Comparison of ENCODE assay signal across 11 mouse cellular contexts in genomic region chr15:52565449-52565851, GRCm38 (mm10).
A peak's percentile ranks its signal among the peaks of the same experiment; 100 is the strongest.
DNase-seq lines count a peak whose midpoint lies in the region; ATAC-seq and TF ChIP-seq lines count a peak whose summit lies in the region.
"Had no signal": no experiment of that assay in that cellular context is flagged by ENCODE, and none has a peak within 500 bp of the region (broad histone marks: within the 10 kb centered on the region; RNA-seq: fewer than 3 reads in every experiment).

No protein-coding gene starts in this region.

- peak; percentile 95 for TF ChIP-seq EP300 in CH12.LX (IDR thresholded peaks at IDR 0.05; ENCODE audit: low read length)

- in situ Hi-C loops in CH12.LX (cut with MboI; ENCODE audit: low pct_ligation_motif_present, low pct_unique_long_range_greater_than_20kb, low sequenced_read_pairs) = no loop called here

- TF ChIP-seq CTCF in CH12.LX (conservative IDR thresholded peaks at IDR 0.05 in 1 of 2, IDR thresholded peaks at IDR 0.05 in 1 of 2; ENCODE audit: low read depth in 2 of 2, low read length in 2 of 2) = no peak
- no peak for TF ChIP-seq CTCF in cerebellum, adult 2 months (IDR thresholded peaks at IDR 0.05; ENCODE audit: borderline replicate concordance, insufficient read depth, low read depth, low read length)

- ATAC-seq in forebrain, embryonic 16.5 days = peak; percentile 94
- ATAC-seq in midbrain, embryonic 14.5 days (ENCODE audit: low FRiP score, low TSS enrichment) = no peak
- ATAC-seq: midbrain, embryonic 16.5 days had no signal

- H3K27ac ChIP-seq in CH12.LX (ENCODE audit: insufficient read depth, low read depth) = no peak overlapping the region
- H3K27ac ChIP-seq in forebrain, embryonic 16.5 days (ENCODE audit: low read length) = no peak overlapping the region
- no peak overlapping the region for H3K27ac ChIP-seq in cerebellum, adult 2 months (ENCODE audit: insufficient read depth, low read length)
- H3K27ac ChIP-seq in midbrain, embryonic 14.5 days (replicated peaks; ENCODE audit: low read depth, low read length) = no peak overlapping the region
- H3K27ac ChIP-seq: heart, embryonic 15.5 days had no signal

- no peaks in the 10 kb centered on the region for H3K79me2 ChIP-seq in CH12.LX (replicated peaks; ENCODE audit: control insufficient read depth, extremely low read depth, insufficient read depth, poor library complexity, severe bottlenecking)

- H3K27me3 ChIP-seq in CH12.LX (replicated peaks) = no peaks in the 10 kb centered on the region
- no peaks in the 10 kb centered on the region for H3K27me3 ChIP-seq in forebrain, embryonic 16.5 days (replicated peaks; ENCODE audit: control insufficient read depth, insufficient read depth, low read length)
- H3K27me3 ChIP-seq in cerebellum, adult 2 months (ENCODE audit: control insufficient read depth, insufficient read depth, low read length) = no peaks in the 10 kb centered on the region
- no peaks in the 10 kb centered on the region for H3K27me3 ChIP-seq in midbrain, embryonic 14.5 days (ENCODE audit: control insufficient read depth, insufficient read depth, low read length)
- H3K27me3 ChIP-seq: heart, embryonic 15.5 days had no signal

- no peaks in the 10 kb centered on the region for H3K36me3 ChIP-seq in CH12.LX (replicated peaks in 1 of 2; ENCODE audit: control insufficient read depth in 1 of 2, insufficient read depth in 1 of 2, low read length in 1 of 2)
- H3K36me3 ChIP-seq in forebrain, embryonic 16.5 days (ENCODE audit: control insufficient read depth, insufficient read depth) = no peaks in the 10 kb centered on the region
- no peaks in the 10 kb centered on the region for H3K36me3 ChIP-seq in midbrain, embryonic 14.5 days (ENCODE audit: control insufficient read depth, insufficient read depth, low read length)
- H3K36me3 ChIP-seq: heart, embryonic 15.5 days had no signal

- WGBS in forebrain, embryonic 16.5 days = 37% methylated on average over 5 of the region's 5 CpGs
- 31% methylated on average over 5 of the region's 5 CpGs for WGBS in cerebellum, adult 2 months
- WGBS in midbrain, embryonic 14.5 days = 87% methylated on average over 5 of the region's 5 CpGs

- TF ChIP-seq RAD21 in CH12.LX (IDR thresholded peaks at IDR 0.05; ENCODE audit: low read depth, low read length) = no peak; the same call in none of the 2 replicates

- no peak for TF ChIP-seq POLR2A in CH12.LX (IDR thresholded peaks at IDR 0.05; ENCODE audit: low read depth, low read length)
- no peak for TF ChIP-seq POLR2A in cerebellum, adult 2 months (IDR thresholded peaks at IDR 0.05; ENCODE audit: borderline replicate concordance, insufficient read depth, low read length)

- DNase-seq in CH12.LX (ENCODE audit: extremely low read depth) = peak; percentile 93
- DNase-seq in layer of hippocampus, adult 8-10 months (ENCODE audit: low spot score in 2 of 2) = peak; percentile 6 to 37
- peak; percentile 18 to 33 for DNase-seq in natural killer cell, adult 2 months (ENCODE audit: low spot score in 2 of 2)
- no peak for DNase-seq in heart, postnatal 36 days
- DNase-seq in cerebellum, adult 2 months = no peak
- DNase-seq in midbrain, embryonic 14.5 days = no peak
- DNase-seq: cerebellum, adult 9-11 months; kidney, adult 18-20 months had no signal

- no peak overlapping the region; the same call in 1 of the 2 replicates for H3K9ac ChIP-seq in CH12.LX (ENCODE audit: insufficient read depth, low read depth)
- no peak overlapping the region for H3K9ac ChIP-seq in forebrain, embryonic 16.5 days (replicated peaks; ENCODE audit: low read depth, low read length)
- no peak overlapping the region for H3K9ac ChIP-seq in midbrain, embryonic 14.5 days (replicated peaks; ENCODE audit: low read length)
- H3K9ac ChIP-seq: heart, embryonic 15.5 days had no signal

- H3K9me3 ChIP-seq in CH12.LX (replicated peaks; ENCODE audit: low read length) = no peaks in the 10 kb centered on the region
- H3K9me3 ChIP-seq in forebrain, embryonic 16.5 days (ENCODE audit: control insufficient read depth, low read length) = no peaks in the 10 kb centered on the region
- no peaks in the 10 kb centered on the region for H3K9me3 ChIP-seq in midbrain, embryonic 14.5 days (ENCODE audit: control insufficient read depth, low read length)
- H3K9me3 ChIP-seq: heart, embryonic 15.5 days had no signal

- H3K4me1 ChIP-seq in CH12.LX (ENCODE audit: control insufficient read depth in 1 of 2, insufficient read depth in 2 of 2) = peaks cover 0 to 39% of the 10 kb centered on the region in 2 experiments; a peak in 3 of 4 replicates
- no peaks in the 10 kb centered on the region for H3K4me1 ChIP-seq in forebrain, embryonic 16.5 days (replicated peaks; ENCODE audit: control insufficient read depth, insufficient read depth, low read length)
- H3K4me1 ChIP-seq in cerebellum, adult 2 months (ENCODE audit: control insufficient read depth, insufficient read depth, low read length) = no peaks in the 10 kb centered on the region
- H3K4me1 ChIP-seq in midbrain, embryonic 14.5 days (ENCODE audit: control insufficient read depth, insufficient read depth, low read length) = no peaks in the 10 kb centered on the region
- H3K4me1 ChIP-seq: heart, embryonic 15.5 days had no signal

- H3K4me3 ChIP-seq in CH12.LX (replicated peaks in 1 of 3; ENCODE audit: low read depth in 2 of 3, low read length in 2 of 3, poor library complexity in 1 of 3) = peak overlapping the region in 1 of 3 experiments; percentile 18
- no peak overlapping the region for H3K4me3 ChIP-seq in forebrain, embryonic 16.5 days (replicated peaks; ENCODE audit: low read length)
- H3K4me3 ChIP-seq in cerebellum, adult 2 months (replicated peaks; ENCODE audit: insufficient read depth, low read depth, low read length) = no peak overlapping the region
- no peak overlapping the region for H3K4me3 ChIP-seq in midbrain, embryonic 14.5 days (replicated peaks; ENCODE audit: low read depth, low read length)
- H3K4me3 ChIP-seq: heart, embryonic 15.5 days had no signal

- intact Hi-C loops in heart, postnatal 36 days (cut with DNase I) = no loop called here

- dilution Hi-C loops in CH12.LX (cut with MboI; ENCODE audit: extremely low pct_ligation_motif_present, extremely low pct_unique_long_range_greater_than_20kb, low sequenced_read_pairs) = no loop called here

- H3K4me2 ChIP-seq in CH12.LX (ENCODE audit: insufficient read depth, low read depth, poor library complexity, severe bottlenecking) = peak overlapping the region; percentile 88
- no peak overlapping the region for H3K4me2 ChIP-seq in forebrain, embryonic 16.5 days (ENCODE audit: low read length)
- no peak overlapping the region for H3K4me2 ChIP-seq in midbrain, embryonic 14.5 days (ENCODE audit: low read length)
- H3K4me2 ChIP-seq: heart, embryonic 15.5 days had no signal

TF ChIP-seq in CH12.LX, 34 proteins besides CTCF, POLR2A, EP300 and RAD21:
- peak; percentile 51; the same call in 1 of the 2 replicates for TF ChIP-seq HCFC1 (IDR thresholded peaks at IDR 0.05; ENCODE audit: low read depth, low read length)
- peak; percentile 67 for TF ChIP-seq BHLHE40 (IDR thresholded peaks at IDR 0.05; ENCODE audit: low read depth, low read length)
- TF ChIP-seq IRF4 (IDR thresholded peaks at IDR 0.05; ENCODE audit: low read depth, low read length) = peak; percentile 95
- peak; percentile 89 for TF ChIP-seq MEF2A (IDR thresholded peaks at IDR 0.05; ENCODE audit: borderline replicate concordance, low read depth, low read length)
- no peak for TF ChIP-seq SMC3 (IDR thresholded peaks at IDR 0.05; ENCODE audit: low read depth, low read length)
- TF ChIP-seq MXI1 (IDR thresholded peaks at IDR 0.05; ENCODE audit: low read depth, low read length) = peak; percentile 61; the same call in 1 of the 2 replicates
- peak; percentile 85 for TF ChIP-seq MAZ (IDR thresholded peaks at IDR 0.05; ENCODE audit: low read depth, low read length)
- peak; percentile 82 for TF ChIP-seq SIN3A (IDR thresholded peaks at IDR 0.05; ENCODE audit: low read length)
- TF ChIP-seq MYC (IDR thresholded peaks at IDR 0.05; ENCODE audit: low read depth, low read length) = peak; percentile 69
- TF ChIP-seq POLR2AphosphoS2 (IDR thresholded peaks at IDR 0.05; ENCODE audit: low read depth, low read length) = no peak
- TF ChIP-seq TCF12 (IDR thresholded peaks at IDR 0.05; ENCODE audit: low read depth, low read length) = peak; percentile 69; the same call in 1 of the 2 replicates
- TF ChIP-seq TBP (conservative IDR thresholded peaks at IDR 0.05; ENCODE audit: low read depth, low read length) = no peak
- TF ChIP-seq E2F4 (IDR thresholded peaks at IDR 0.05; ENCODE audit: insufficient replicate concordance, low read depth, low read length) = 0 out of 2 replicates have a peak, but pooled peaks have one; percentile 29
- TF ChIP-seq NELFE (IDR thresholded peaks at IDR 0.05; ENCODE audit: low read depth, low read length) = peak; percentile 39; the same call in 1 of the 2 replicates
- no peak for TF ChIP-seq GABPA (IDR thresholded peaks at IDR 0.05; ENCODE audit: insufficient replicate concordance, low read depth, low read length)
- TF ChIP-seq MAX (IDR thresholded peaks at IDR 0.05; ENCODE audit: low read length) = peak; percentile 77
- peak; percentile 48; the same call in 1 of the 2 replicates for TF ChIP-seq CHD2 (IDR thresholded peaks at IDR 0.05; ENCODE audit: low read length)
- TF ChIP-seq CHD1 (IDR thresholded peaks at IDR 0.05; ENCODE audit: low read depth, low read length) = no peak
- 0 out of 2 replicates have a peak, but pooled peaks have one; percentile 45 for TF ChIP-seq ELF1 (IDR thresholded peaks at IDR 0.05; ENCODE audit: low read depth, low read length)
- TF ChIP-seq JUND (conservative IDR thresholded peaks at IDR 0.05; ENCODE audit: low read depth, low read length) = peak; percentile 57
- no peak for TF ChIP-seq KAT2A (IDR thresholded peaks at IDR 0.05; ENCODE audit: insufficient replicate concordance, low read length)
- TF ChIP-seq MAFK (IDR thresholded peaks at IDR 0.05; ENCODE audit: insufficient replicate concordance, low read length) = peak; percentile 82
- TF ChIP-seq USF2 (conservative IDR thresholded peaks at IDR 0.05; ENCODE audit: low read depth, low read length) = no peak
- peak; percentile 94 for TF ChIP-seq ETS1 (conservative IDR thresholded peaks at IDR 0.05; ENCODE audit: low read depth, low read length)
- peak; percentile 72 for TF ChIP-seq ZNF384 (IDR thresholded peaks at IDR 0.05; ENCODE audit: low read depth, low read length)
- TF ChIP-seq JUN (IDR thresholded peaks at IDR 0.05; ENCODE audit: insufficient read depth, low read depth, low read length) = no peak; the same call in 1 of the 2 replicates
- TF ChIP-seq RCOR1 (conservative IDR thresholded peaks at IDR 0.05; ENCODE audit: low read depth, low read length) = peak; percentile 80; the same call in 1 of the 2 replicates
- no peak for TF ChIP-seq ZKSCAN1 (IDR thresholded peaks at IDR 0.05; ENCODE audit: borderline replicate concordance, low read depth, low read length)
- no peak for TF ChIP-seq UBTF (IDR thresholded peaks at IDR 0.05; ENCODE audit: low read depth, low read length)
TF ChIP-seq in CH12.LX: peak in this region for 19.

Comparison
In these comparisons a context has a peak if more than half of its experiments do, and no peak if none do; other contexts are left out.
1. DNase-seq: peak in CH12.LX (single experiment), layer of hippocampus, adult 8-10 months (2 of 2) and natural killer cell, adult 2 months (2 of 2); none in heart, postnatal 36 days (0 of 2), cerebellum, adult 2 months (0 of 2) and midbrain, embryonic 14.5 days (single experiment).